Mouse (Mus musculus) spleen, adult 2 months (tissue): Measurements from ENCODE around the gene Mak.

ENCODE experiments used
- CTCF ChIP-seq: fragments of 200-500 bp; IDR thresholded peaks from 2 replicates; pipeline ENCODE4 v1.5.1; 2011; ENCODE audit warnings: mild to moderate bottlenecking, inconsistent platforms; ENCODE audit not compliant: insufficient read depth, insufficient read length, insufficient replicate concordance; ENCODE audit errors: extremely low read depth
- POLR2A ChIP-seq: fragments of 200-500 bp; IDR thresholded peaks from 2 replicates; pipeline ENCODE4 v1.6.1; 2011; ENCODE audit warnings: low read depth, low read length, inconsistent platforms

- TF ChIP-seq POLR2A (no peak), CTCF (no peak)
Measured at GRCm38 (mm10) chr13:41042511-41042910, 37.0 kb downstream of the Mak start.
